Mouse (Mus musculus) midbrain, embryonic 10.5 days (tissue): ENCODE measurements around the gene Dffb. TPM values are rescaled to one million over a fixed set of nuclear protein-coding genes. Genes with fewer than 3 reads are reported as not detected.

ENCODE experiments used
- DNase-seq: peaks from one replicate; pipeline ENCODE4 v3.0.0-alpha.2; 2017; ENCODE audit warnings: low spot score
- H3K27ac ChIP-seq: fragments of 300-500 bp; sonication (generic); replicated peaks from 2 replicates; pipeline ENCODE4 v1.5.1; 2016; ENCODE audit warnings: mild to moderate bottlenecking
- H3K27me3 ChIP-seq: fragments of 300-500 bp; sonication (generic); 2 replicates; pipeline ENCODE4 v1.6.1; 2016; ENCODE audit warnings: low read depth, mild to moderate bottlenecking; ENCODE audit not compliant: poor library complexity, severe bottlenecking
- H3K36me3 ChIP-seq: fragments of 300-500 bp; sonication (generic); 2 replicates; pipeline ENCODE4 v1.6.1; 2016; ENCODE audit warnings: mild to moderate bottlenecking, moderate library complexity
- H3K4me1 ChIP-seq: fragments of 300-500 bp; sonication (generic); 2 replicates; pipeline ENCODE4 v1.6.1; 2016
- H3K4me3 ChIP-seq: fragments of 300-500 bp; sonication (generic); 2 replicates; pipeline ENCODE4 v1.5.1; 2016; ENCODE audit warnings: mild to moderate bottlenecking, moderate library complexity
- H3K9me3 ChIP-seq: fragments of 300-500 bp; sonication (generic); replicated peaks from 2 replicates; pipeline ENCODE4 v1.6.1; 2016; ENCODE audit warnings: mild to moderate bottlenecking
- WGBS: fragments of 180-500 bp; shearing (Covaris S2); methylation state at CpG from one replicate; pipeline ENCODE4 v1.1.7; 2016; 5-methylcytosine and 5-hydroxymethylcytosine counted together
- polyA plus RNA-seq: library from polyadenylated mRNA; unstranded; fragments of >200 nt; fragmentation: Nextera tagmentation; extraction: Ambion mirVana; gene quantifications from 2 replicates; pipeline ENCODE4 v1.2.1, GENCODE M21; 2016

Dffb gene
- polyA plus RNA-seq, 1 experiment from 2014 or later: 13.1 TPM

DNA sequence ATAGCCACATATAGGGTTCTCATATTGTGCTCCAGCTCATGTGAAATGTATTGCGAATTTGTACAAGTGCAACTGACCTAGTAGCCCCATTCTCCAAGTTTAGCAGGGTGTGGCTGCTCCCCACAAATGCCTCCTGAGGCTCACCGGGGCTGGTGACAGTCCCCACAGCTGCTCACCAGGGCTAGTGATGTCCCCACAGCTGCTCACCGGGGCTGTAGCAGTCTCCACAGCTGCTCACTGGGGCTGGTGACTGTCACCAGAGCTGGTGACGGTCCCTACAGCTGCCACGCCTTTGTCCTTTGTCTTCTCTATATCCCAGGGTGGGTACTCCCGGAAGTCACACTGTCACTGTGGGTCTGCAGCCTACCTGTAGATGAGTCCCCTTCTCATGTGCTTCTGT lies 31.3 kb upstream of the Dffb start:
- WGBS: 95% methylated on average over 6 of the region's 6 CpGs
- H3K27me3 ChIP-seq: no peaks in the 10 kb centered on the region
- no peak overlapping the region for H3K27ac ChIP-seq
- no peak overlapping the region for H3K4me3 ChIP-seq
- DNase-seq: no peak
- H3K36me3 ChIP-seq: peaks cover 58% of the 10 kb centered on the region
- no peaks in the 10 kb centered on the region for H3K9me3 ChIP-seq
- H3K4me1 ChIP-seq: peaks cover 6% of the 10 kb centered on the region

DNA sequence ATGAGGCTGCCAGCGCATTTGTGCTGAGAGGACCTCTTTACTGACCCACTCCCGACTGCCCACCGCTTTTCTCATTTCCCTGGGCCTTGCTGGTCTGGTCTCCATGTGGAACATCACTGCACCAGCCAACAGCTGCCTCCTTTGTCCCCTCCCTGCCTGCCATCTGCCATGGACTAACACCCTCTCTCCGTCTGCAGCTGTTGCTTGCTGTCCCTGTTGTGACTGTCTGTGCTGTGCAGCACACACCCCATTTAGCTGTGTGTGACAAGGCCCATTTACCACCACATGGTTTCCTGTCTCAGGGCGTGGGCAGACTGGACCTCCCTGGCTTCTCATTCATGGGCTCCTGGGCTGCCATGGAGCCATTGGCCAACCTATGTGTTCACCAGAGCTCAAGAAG lies 30.6 kb upstream of the Dffb start:
- Histone ChIP-seq H3K9me3 (no peaks in the 10 kb centered on the region), H3K27me3 (no peaks in the 10 kb centered on the region), H3K36me3 (peaks cover 58% of the 10 kb centered on the region)

DNA sequence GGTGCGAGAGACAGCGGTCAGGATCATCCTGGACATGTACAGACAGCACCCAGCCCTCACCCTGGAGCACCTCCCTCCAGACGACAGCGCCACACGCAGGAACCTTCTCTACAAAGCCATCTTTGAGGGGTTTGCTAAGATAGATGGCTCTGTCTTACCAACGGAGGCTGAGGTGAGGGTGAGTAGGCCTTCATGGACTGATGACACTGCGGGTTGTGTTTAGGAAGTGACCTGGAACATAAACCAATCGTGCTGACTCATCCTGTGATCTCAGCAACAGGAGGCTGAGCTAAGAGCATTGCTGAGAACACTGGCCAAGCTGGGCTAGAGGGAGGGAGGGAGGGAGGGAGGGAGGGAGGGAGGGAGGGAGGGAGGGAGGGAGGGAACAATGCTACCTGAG lies 18.6 kb upstream of the Dffb start:
- no peak for DNase-seq
- WGBS: 86% methylated on average over 8 of the region's 8 CpGs
- no peaks in the 10 kb centered on the region for H3K4me1 ChIP-seq
- no peaks in the 10 kb centered on the region for H3K27me3 ChIP-seq
- H3K4me3 ChIP-seq: no peak overlapping the region
- H3K27ac ChIP-seq: no peak overlapping the region
- H3K36me3 ChIP-seq: peaks cover 100% of the 10 kb centered on the region
- no peaks in the 10 kb centered on the region for H3K9me3 ChIP-seq

More for the DNA sequence above, 30.6 kb upstream of the Dffb start:
- no peak for DNase-seq
- Histone ChIP-seq H3K4me3 (no peak overlapping the region), H3K4me1 (no peaks in the 10 kb centered on the region), H3K27ac (0 out of 2 replicates have a peak overlapping the region, but pooled peaks have one; percentile 13)
- WGBS: 84% methylated on average over 5 of the region's 5 CpGs

DNA sequence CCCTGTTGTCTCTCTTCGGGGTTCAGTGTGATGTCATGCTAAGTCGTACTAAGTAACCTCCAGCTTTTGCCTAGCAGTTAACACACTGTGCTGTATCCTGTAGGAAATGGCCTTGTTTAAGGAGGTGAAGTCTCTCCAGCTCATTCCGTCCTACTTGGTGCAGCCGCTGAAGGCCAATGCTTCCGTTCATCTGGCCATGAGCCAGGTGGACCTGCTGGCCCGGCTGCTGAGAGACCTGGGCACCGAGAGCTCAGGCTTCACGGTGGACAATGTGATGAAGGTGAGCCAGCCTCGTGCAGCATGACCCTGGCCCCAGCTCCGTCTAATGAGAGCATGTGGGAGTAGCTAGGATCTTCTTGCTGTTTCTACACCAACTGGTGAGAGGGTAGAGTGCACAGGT lies 17.8 kb upstream of the Dffb start:
- Histone ChIP-seq H3K4me1 (no peaks in the 10 kb centered on the region), H3K27ac (no peak overlapping the region), H3K9me3 (no peaks in the 10 kb centered on the region), H3K4me3 (no peak overlapping the region), H3K27me3 (no peaks in the 10 kb centered on the region), H3K36me3 (peaks cover 100% of the 10 kb centered on the region)
- DNase-seq: no peak
- WGBS: 93% methylated on average over 10 of the region's 10 CpGs

DNA sequence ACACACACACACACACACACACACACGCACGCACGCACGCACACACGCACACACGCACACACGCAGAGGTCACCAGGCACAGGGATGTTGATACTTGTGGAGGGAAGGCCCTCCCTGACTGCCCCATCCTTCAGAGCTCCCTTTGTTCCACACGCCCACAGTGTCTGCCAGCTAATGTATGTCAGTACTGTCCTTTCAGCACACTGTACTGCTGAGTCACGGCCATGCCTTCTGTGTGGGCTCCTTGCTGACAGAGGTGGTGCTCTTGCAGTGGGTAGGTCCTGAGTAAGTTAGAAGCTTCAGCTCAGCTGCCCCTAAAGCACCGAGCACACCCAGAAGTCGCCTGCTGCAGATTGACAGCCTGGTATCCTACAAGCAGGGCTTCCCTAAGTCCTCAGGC lies 5.5 kb upstream of the Dffb start:
- H3K36me3 ChIP-seq: peaks cover 68% of the 10 kb centered on the region
- WGBS: 96% methylated on average over 11 of the region's 11 CpGs
- H3K27ac ChIP-seq: no peak overlapping the region

DNA sequence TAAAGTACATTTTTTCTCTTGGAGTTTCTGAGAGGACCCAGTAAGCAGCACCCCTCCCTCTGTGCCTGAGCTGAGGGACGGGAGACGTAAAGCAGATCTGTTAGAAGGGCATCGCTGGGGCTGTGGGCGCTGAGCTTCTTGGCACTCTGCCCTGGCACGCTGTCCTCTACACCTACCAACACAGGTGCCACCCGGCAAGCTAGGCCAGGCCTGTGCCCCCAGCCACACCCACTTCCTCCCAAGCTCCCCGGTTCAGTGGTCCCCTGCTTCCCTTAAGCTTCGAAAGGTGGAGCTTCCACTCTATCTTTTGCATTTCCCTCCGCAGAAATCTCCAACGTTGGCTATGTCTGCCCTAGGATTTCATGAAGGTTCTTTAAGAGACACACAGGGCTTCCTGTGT lies 4.3 kb upstream of the Dffb start:
- no peaks in the 10 kb centered on the region for H3K27me3 ChIP-seq
- H3K9me3 ChIP-seq: no peaks in the 10 kb centered on the region
- WGBS: 95% methylated on average over 10 of the region's 10 CpGs
- DNase-seq: no peak
- H3K4me1 ChIP-seq: peaks cover 18% of the 10 kb centered on the region
- H3K36me3 ChIP-seq: peaks cover 56% of the 10 kb centered on the region
- H3K27ac ChIP-seq: no peak overlapping the region
- no peak overlapping the region for H3K4me3 ChIP-seq

More for the DNA sequence above, 5.5 kb upstream of the Dffb start:
- no peaks in the 10 kb centered on the region for H3K27me3 ChIP-seq
- H3K4me3 ChIP-seq: no peak overlapping the region
- H3K4me1 ChIP-seq: peaks cover 15% of the 10 kb centered on the region
- no peak for DNase-seq
- H3K9me3 ChIP-seq: no peaks in the 10 kb centered on the region

- 43% methylated on average over 6 of the region's 6 CpGs for WGBS
- H3K4me3 ChIP-seq: peak overlapping the region; percentile 85
- peak overlapping the region; percentile 92; the same call in 1 of the 2 replicates for H3K27ac ChIP-seq
- H3K9me3 ChIP-seq: no peaks in the 10 kb centered on the region
- peaks cover 31% of the 10 kb centered on the region for H3K36me3 ChIP-seq
- H3K4me1 ChIP-seq: peaks cover 29% of the 10 kb centered on the region
- H3K27me3 ChIP-seq: no peaks in the 10 kb centered on the region
- no peak for DNase-seq
Observed at GRCm38 (mm10) chr4:153975768-153976167, 842 bp upstream of the Dffb start.

DNA sequence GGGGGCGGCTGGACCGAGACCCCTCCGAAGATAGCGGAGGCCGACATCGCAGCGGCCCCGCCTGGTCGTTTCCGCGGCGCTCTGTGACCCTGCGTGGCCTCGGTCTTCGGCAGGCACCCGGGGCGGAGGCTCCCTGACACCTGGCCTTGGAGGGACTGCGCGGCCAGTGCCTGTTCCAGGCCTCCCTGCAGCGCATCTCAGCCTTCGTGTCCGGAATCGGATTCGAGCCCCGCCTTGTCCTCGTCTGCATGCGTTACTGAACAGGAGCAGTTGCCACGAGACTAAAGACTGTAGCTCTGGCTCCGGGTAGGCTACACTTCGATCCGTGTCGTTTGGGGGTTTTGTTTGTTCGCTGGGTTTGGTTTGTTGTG lies 351 bp upstream of the Dffb start:
- Histone ChIP-seq H3K4me1 (peaks cover 29% of the 10 kb centered on the region), H3K27me3 (no peaks in the 10 kb centered on the region), H3K4me3 (peak overlapping the region; percentile 85), H3K36me3 (peaks cover 31% of the 10 kb centered on the region), H3K27ac (peak overlapping the region; percentile 92), H3K9me3 (no peaks in the 10 kb centered on the region)
- WGBS: under 1% methylated on average over 33 of the region's 33 CpGs
- DNase-seq: no peak

DNA sequence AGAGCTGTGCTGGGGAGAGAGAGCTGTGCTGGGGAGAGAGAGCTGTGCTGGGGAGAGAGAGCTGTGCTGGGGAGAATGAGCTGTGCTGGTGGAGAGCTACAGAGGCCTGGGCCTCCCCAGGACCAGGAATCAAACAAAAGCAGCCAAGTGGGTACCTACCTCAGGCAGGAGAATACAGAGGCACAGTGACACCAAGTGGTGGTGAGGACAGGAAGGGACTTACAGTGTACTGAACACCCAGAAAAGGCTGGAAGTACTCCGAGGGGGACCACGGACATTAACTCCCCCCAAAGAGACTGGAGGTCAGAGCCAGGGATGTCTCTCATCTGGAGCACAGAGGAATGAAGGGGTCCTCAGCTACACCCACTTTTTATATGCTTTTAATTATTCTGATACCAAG lies 6.9 kb downstream of the Dffb start:
- DNase-seq: no peak
- no peaks in the 10 kb centered on the region for H3K27me3 ChIP-seq
- no peak overlapping the region for H3K27ac ChIP-seq
- H3K9me3 ChIP-seq: no peaks in the 10 kb centered on the region
- no peak overlapping the region for H3K4me3 ChIP-seq
- WGBS: 90% methylated on average over 2 of the region's 2 CpGs
- no peaks in the 10 kb centered on the region for H3K4me1 ChIP-seq
- peaks cover 73% of the 10 kb centered on the region for H3K36me3 ChIP-seq

DNA sequence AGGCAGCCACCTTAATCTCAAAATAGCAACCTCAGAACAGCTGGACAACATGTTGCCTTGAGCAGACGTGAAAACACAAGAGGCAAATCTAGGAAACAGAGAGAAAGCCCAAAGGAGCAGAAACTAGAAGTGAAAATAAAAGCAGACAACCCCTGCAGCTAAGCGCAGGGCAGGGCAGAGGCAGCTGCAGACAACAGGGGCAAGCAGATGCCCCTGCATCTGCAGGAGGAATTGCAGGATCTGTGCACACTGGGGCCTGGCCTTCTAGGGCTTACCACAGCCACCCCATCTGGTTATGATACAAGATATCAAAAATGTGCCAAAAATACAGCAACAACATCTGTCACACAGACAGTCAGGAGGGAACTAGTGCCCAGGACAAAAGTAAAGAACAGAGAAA lies 7.4 kb downstream of the Dffb start:
- peaks cover 79% of the 10 kb centered on the region for H3K36me3 ChIP-seq
- no peak for DNase-seq
- no peaks in the 10 kb centered on the region for H3K9me3 ChIP-seq
- H3K4me3 ChIP-seq: no peak overlapping the region
- H3K27me3 ChIP-seq: no peaks in the 10 kb centered on the region
- no peaks in the 10 kb centered on the region for H3K4me1 ChIP-seq
- H3K27ac ChIP-seq: no peak overlapping the region
- WGBS: 90% methylated on average over 2 of the region's 2 CpGs

DNA sequence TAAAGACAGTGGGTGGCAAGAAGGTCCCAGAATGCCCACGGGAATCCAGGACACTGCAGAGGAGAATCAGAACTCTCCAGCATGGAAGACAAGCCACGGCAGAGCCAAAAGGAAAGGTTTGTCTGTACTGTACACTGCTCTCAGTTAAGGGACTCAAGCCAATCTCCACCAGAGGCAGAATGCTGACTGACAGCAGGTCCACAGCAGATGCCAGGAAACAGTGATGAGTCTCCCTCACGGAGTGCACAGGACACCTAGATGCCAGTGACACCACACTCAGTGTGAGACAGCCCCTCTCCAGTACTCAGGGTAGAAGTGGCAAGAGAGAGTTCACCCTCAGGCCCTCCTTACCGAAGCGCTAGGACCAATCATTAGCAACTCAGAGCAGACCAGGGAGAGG lies 8.3 kb downstream of the Dffb start:
- no peak overlapping the region for H3K27ac ChIP-seq
- 85% methylated on average over 5 of the region's 5 CpGs for WGBS
- H3K4me1 ChIP-seq: no peaks in the 10 kb centered on the region
- H3K9me3 ChIP-seq: no peaks in the 10 kb centered on the region
- H3K4me3 ChIP-seq: no peak overlapping the region
- no peak for DNase-seq
- peaks cover 86% of the 10 kb centered on the region for H3K36me3 ChIP-seq
- no peaks in the 10 kb centered on the region for H3K27me3 ChIP-seq

DNA sequence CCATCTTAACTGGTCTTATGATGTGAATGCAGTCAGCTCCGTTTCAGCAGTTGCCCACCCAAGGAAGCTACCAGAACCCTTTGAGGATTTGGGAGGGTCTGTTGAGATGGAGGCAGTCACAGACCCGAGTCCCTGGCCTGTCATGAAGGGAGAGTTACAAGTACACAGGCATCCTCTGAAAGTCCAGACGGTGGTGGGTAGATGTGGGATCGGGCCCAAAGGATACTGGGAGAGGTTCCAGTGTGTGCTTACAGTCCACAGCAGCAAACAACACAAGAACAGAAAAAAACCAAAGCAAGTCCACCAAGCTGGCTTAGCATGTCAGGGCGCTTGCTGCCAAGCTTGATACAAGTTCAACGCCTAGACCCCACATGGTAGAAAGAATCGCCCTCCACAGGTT lies 12.3 kb downstream of the Dffb start:
- H3K27ac ChIP-seq: no peak overlapping the region
- no peaks in the 10 kb centered on the region for H3K9me3 ChIP-seq
- peaks cover 82% of the 10 kb centered on the region for H3K36me3 ChIP-seq
- H3K4me3 ChIP-seq: no peak overlapping the region
- DNase-seq: no peak
- 86% methylated on average over 7 of the region's 7 CpGs for WGBS
- no peaks in the 10 kb centered on the region for H3K27me3 ChIP-seq
- peaks cover 13% of the 10 kb centered on the region for H3K4me1 ChIP-seq

DNA sequence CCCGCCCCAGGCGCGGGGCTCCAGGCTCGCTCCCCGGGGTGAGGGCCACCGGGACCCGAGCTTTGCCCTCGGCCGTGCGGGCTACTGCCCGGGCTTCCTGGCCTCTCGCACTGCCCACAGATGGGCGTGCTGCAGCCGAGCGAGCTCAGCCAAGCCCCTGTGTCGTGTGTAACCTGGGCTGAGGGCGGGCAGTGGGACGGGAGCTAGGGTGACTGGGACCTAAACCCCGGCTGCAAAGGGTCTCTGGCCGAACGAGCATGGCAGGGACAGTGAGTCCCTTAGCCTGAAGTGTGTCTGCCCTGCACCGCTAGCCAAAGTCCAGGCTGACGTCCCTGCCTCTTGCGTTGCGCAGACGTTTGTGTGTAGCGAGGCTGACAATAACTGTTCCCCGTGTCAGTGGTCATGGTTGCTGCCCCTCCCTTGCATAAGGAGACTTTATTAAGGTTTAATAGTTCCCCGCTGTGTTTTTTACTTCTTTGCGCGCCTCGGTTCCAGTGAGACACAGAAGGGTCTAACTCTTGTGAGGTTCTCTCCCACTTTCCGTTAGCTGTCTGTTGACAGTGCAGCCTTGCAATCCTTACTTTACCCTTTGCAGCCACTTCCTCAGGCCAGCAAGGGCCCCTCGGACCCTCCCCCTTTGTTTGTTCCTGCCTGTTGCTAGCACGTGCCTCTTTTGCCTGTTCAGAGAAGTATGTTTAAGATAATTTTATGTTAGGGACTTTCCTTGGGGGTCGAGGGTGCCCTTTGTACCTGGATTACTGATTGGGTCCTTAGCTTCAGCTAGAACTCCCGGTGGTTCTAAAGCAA lies 17.3 kb downstream of the Dffb start:
- H3K36me3 ChIP-seq: peaks cover 38% of the 10 kb centered on the region
- peaks cover 19% of the 10 kb centered on the region for H3K4me1 ChIP-seq
- H3K9me3 ChIP-seq: no peaks in the 10 kb centered on the region
- peak; percentile 66 for DNase-seq
- peak overlapping the region; percentile 90 for H3K4me3 ChIP-seq
- peaks cover 20% of the 10 kb centered on the region for H3K27me3 ChIP-seq
- H3K27ac ChIP-seq: peak overlapping the region; percentile 94
- WGBS: under 1% methylated on average over 37 of the region's 37 CpGs
